35 mouse cellular contexts compared by ENCODE assay signal in genomic region chr9:65995603-65996376, GRCm38 (mm10).
"Had no signal": no experiment of that assay in that cellular context is flagged by ENCODE, and none has a peak within 500 bp of the region (broad histone marks: within the 10 kb centered on the region; RNA-seq: fewer than 3 reads in every experiment).

No protein-coding gene starts in this region.

- DNase-seq: heart, postnatal 10 days; heart, postnatal 14 days; heart, postnatal 36 days; heart, postnatal 4 days; kidney, adult 11 months; kidney, adult 18-20 months; kidney, adult 2 months; kidney, adult 8-10 months; kidney, adult 9 months; kidney, postnatal 10 days; kidney, postnatal 14 days; kidney, postnatal 25 days; kidney, postnatal 36 days; kidney, postnatal 4 days; layer of hippocampus, adult 9-11 months; layer of hippocampus, postnatal 36 days had no signal

- ATAC-seq: hindbrain, embryonic 16.5 days; hindbrain, postnatal 0 days; inflammation-experienced regulatory T-cells, adult 6 months; intestine, embryonic 15.5 days; intestine, embryonic 16.5 days; intestine, postnatal 0 days had no signal

- H3K27me3 ChIP-seq: heart, embryonic 12.5 days; heart, embryonic 13.5 days; heart, embryonic 15.5 days; hindbrain, embryonic 12.5 days; hindbrain, embryonic 13.5 days; hindbrain, embryonic 15.5 days; intestine, embryonic 15.5 days; kidney, embryonic 15.5 days had no signal

- H3K9ac ChIP-seq: heart, embryonic 12.5 days; heart, embryonic 13.5 days; heart, embryonic 15.5 days; hindbrain, embryonic 12.5 days; hindbrain, embryonic 13.5 days; hindbrain, embryonic 14.5 days; hindbrain, embryonic 15.5 days; intestine, embryonic 15.5 days; kidney, embryonic 15.5 days had no signal

- H3K9me3 ChIP-seq: heart, embryonic 10.5 days; heart, embryonic 12.5 days; heart, embryonic 13.5 days; heart, embryonic 15.5 days; hindbrain, embryonic 10.5 days; hindbrain, embryonic 12.5 days; hindbrain, embryonic 13.5 days; hindbrain, embryonic 15.5 days; intestine, embryonic 15.5 days; kidney, embryonic 15.5 days had no signal

- H3K4me1 ChIP-seq: heart, embryonic 10.5 days; heart, embryonic 12.5 days; heart, embryonic 15.5 days; hindbrain, embryonic 10.5 days; hindbrain, embryonic 12.5 days; hindbrain, embryonic 13.5 days; hindbrain, embryonic 15.5 days; intestine, embryonic 15.5 days had no signal

- H3K36me3 ChIP-seq: hindbrain, embryonic 13.5 days; hindbrain, embryonic 15.5 days; intestine, embryonic 15.5 days had no signal

- H3K4me2 ChIP-seq: heart, embryonic 11.5 days; heart, embryonic 12.5 days; heart, embryonic 13.5 days; heart, embryonic 15.5 days; hindbrain, embryonic 12.5 days; hindbrain, embryonic 13.5 days; hindbrain, embryonic 14.5 days; hindbrain, embryonic 15.5 days; intestine, embryonic 15.5 days; kidney, embryonic 15.5 days had no signal

- H3K4me3 ChIP-seq: heart, embryonic 10.5 days; heart, embryonic 12.5 days; heart, embryonic 13.5 days; heart, embryonic 15.5 days; hindbrain, embryonic 10.5 days; hindbrain, embryonic 12.5 days; hindbrain, embryonic 13.5 days; hindbrain, embryonic 15.5 days; intestine, embryonic 15.5 days; kidney, embryonic 15.5 days; layer of hippocampus, adult 2 months had no signal

- H3K27ac ChIP-seq: heart, embryonic 10.5 days; heart, embryonic 13.5 days; heart, embryonic 15.5 days; hindbrain, embryonic 10.5 days; hindbrain, embryonic 12.5 days; hindbrain, embryonic 13.5 days; hindbrain, embryonic 14.5 days; hindbrain, embryonic 15.5 days; hindbrain, postnatal 0 days; intestine, embryonic 15.5 days; kidney, embryonic 15.5 days; kidney, postnatal 0 days; layer of hippocampus, adult 2 months had no signal
